Mouse (Mus musculus): ENCODE measurements around the gene Arf5. TPM values are rescaled to one million over a fixed set of nuclear protein-coding genes. Genes with fewer than 3 reads are reported as not detected.

Arf5 gene
- 370 and 395 TPM in 2 replicates for polyA plus RNA-seq (2016; fragmentation: Nextera tagmentation; extraction: Ambion mirVana)

- Histone ChIP-seq H3K36me3 (peaks cover 46% of the 10 kb centered on the region), H3K4me3 (peak within 1 kb of the TSS; percentile 95), H3K4me1 (peaks cover 62% of the 10 kb centered on the region), H3K9ac (peak within 1 kb of the TSS; percentile 96), H3K27ac (peak within 1 kb of the TSS; percentile 94), H3K27me3 (replicated peaks) (no peaks in the 10 kb centered on the region), H3K9me3 (replicated peaks) (no peaks in the 10 kb centered on the region), H3K4me2 (peak within 1 kb of the TSS; percentile 94)
- ATAC-seq = peak; percentile 47
- WGBS (ENCODE audit: insufficient replicate concordance) = 3% methylated on average over 28 of the region's 42 CpGs
Measured at GRCm38 (mm10) chr6:28423313-28423712, at the start of gene Arf5. Gene Arf5, plus strand, starts transcription at chr6:28423560.

- Histone ChIP-seq H3K4me2 (no peak overlapping the region), H3K4me1 (no peaks in the 10 kb centered on the region), H3K4me3 (no peak overlapping the region), H3K36me3 (no peaks in the 10 kb centered on the region), H3K27me3 (replicated peaks) (no peaks in the 10 kb centered on the region), H3K9ac (no peak overlapping the region), H3K27ac (no peak overlapping the region), H3K9me3 (replicated peaks) (no peaks in the 10 kb centered on the region)
- ATAC-seq = no peak
- 41% methylated on average over 4 of the region's 4 CpGs for WGBS (ENCODE audit: insufficient replicate concordance)
Measured at GRCm38 (mm10) chr6:28381983-28382382, 41.4 kb upstream of the Arf5 start.

DNA sequence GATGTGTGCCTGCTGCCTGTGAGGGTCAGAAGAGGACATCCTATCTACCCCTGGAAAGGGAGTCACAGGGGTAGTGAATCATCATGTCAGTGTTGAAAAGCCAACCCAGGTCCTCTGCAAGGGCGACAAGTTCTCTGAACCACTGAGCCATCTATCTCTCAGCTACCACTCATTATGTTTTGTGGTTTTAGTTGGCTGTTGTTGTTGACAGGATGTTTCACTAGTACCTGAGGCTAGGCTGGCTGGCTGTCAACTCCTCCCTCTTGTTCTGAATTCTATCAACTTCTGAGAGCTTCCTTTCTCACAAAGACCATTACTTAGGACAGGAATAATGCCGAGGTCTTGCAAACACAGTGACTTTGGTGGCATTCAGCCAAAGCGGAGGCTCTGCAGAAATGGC, 38.2 kb upstream of the Arf5 start:
- no peak overlapping the region for H3K4me2 ChIP-seq
- H3K9me3 ChIP-seq (replicated peaks) = no peaks in the 10 kb centered on the region
- no peak overlapping the region for H3K27ac ChIP-seq
- H3K36me3 ChIP-seq = no peaks in the 10 kb centered on the region
- H3K4me1 ChIP-seq = no peaks in the 10 kb centered on the region
- no peak overlapping the region for H3K9ac ChIP-seq
- no peaks in the 10 kb centered on the region for H3K27me3 ChIP-seq (replicated peaks)
- no peak for ATAC-seq
- 58% methylated on average over 3 of the region's 3 CpGs for WGBS (ENCODE audit: insufficient replicate concordance)
- no peak overlapping the region for H3K4me3 ChIP-seq

GRCm38 (mm10) chr6:28389038-28389437, 34.3 kb upstream of the Arf5 start:
- no peaks in the 10 kb centered on the region for H3K4me1 ChIP-seq
- ATAC-seq = no peak
- H3K27ac ChIP-seq = no peak overlapping the region
- 72% methylated on average over 3 of the region's 3 CpGs for WGBS (ENCODE audit: insufficient replicate concordance)
- no peaks in the 10 kb centered on the region for H3K9me3 ChIP-seq (replicated peaks)
- H3K4me2 ChIP-seq = no peak overlapping the region
- H3K9ac ChIP-seq = no peak overlapping the region
- H3K36me3 ChIP-seq = no peaks in the 10 kb centered on the region
- H3K27me3 ChIP-seq (replicated peaks) = peaks cover 5% of the 10 kb centered on the region
- H3K4me3 ChIP-seq = no peak overlapping the region

GRCm38 (mm10) chr6:28396051-28396852, 27.1 kb upstream of the Arf5 start:
- H3K27ac ChIP-seq = no peak overlapping the region
- H3K36me3 ChIP-seq = no peaks in the 10 kb centered on the region
- WGBS (ENCODE audit: insufficient replicate concordance) = 32% methylated on average over 15 of the region's 15 CpGs
- H3K4me1 ChIP-seq = no peaks in the 10 kb centered on the region
- H3K27me3 ChIP-seq (replicated peaks) = peaks cover 67% of the 10 kb centered on the region
- ATAC-seq = no peak
- no peak overlapping the region for H3K4me2 ChIP-seq
- no peak overlapping the region for H3K4me3 ChIP-seq
- no peak overlapping the region for H3K9ac ChIP-seq
- 0 out of 2 replicates have a peak, but pooled peaks cover 4% of the 10 kb centered on the region for H3K9me3 ChIP-seq (replicated peaks)

GRCm38 (mm10) chr6:28396853-28397457, 26.4 kb upstream of the Arf5 start:
- H3K4me3 ChIP-seq = peak overlapping the region; percentile 44
- H3K27me3 ChIP-seq (replicated peaks) = peaks cover 68% of the 10 kb centered on the region
- no peaks in the 10 kb centered on the region for H3K4me1 ChIP-seq
- WGBS (ENCODE audit: insufficient replicate concordance) = 4% methylated on average over 19 of the region's 19 CpGs
- H3K4me2 ChIP-seq = peak overlapping the region; percentile 57
- H3K9ac ChIP-seq = no peak overlapping the region
- no peak for ATAC-seq
- H3K27ac ChIP-seq = no peak overlapping the region
- H3K36me3 ChIP-seq = no peaks in the 10 kb centered on the region
- H3K9me3 ChIP-seq (replicated peaks) = 0 out of 2 replicates have a peak, but pooled peaks cover 4% of the 10 kb centered on the region

GRCm38 (mm10) chr6:28397681-28398203, 25.6 kb upstream of the Arf5 start, which contains the start of gene Zfp800:
Gene Zfp800, minus strand, starts transcription at chr6:28398005.
- under 1% methylated on average over 33 of the region's 33 CpGs for WGBS (ENCODE audit: insufficient replicate concordance)
- no peak for ATAC-seq

GRCm38 (mm10) chr6:28398726-28399125, 24.6 kb upstream of the Arf5 start:
- Histone ChIP-seq H3K4me2 (no peak overlapping the region), H3K27ac (no peak overlapping the region)

More at GRCm38 (mm10) chr6:28397681-28398203, 25.6 kb upstream of the Arf5 start, which contains the start of gene Zfp800:
- Histone ChIP-seq H3K4me2 (peak within 1 kb of the TSS; percentile 57), H3K9me3 (replicated peaks) (0 out of 2 replicates have a peak, but pooled peaks cover 4% of the 10 kb centered on the region), H3K9ac (no peak within 1 kb of the TSS), H3K27ac (no peak within 1 kb of the TSS), H3K4me1 (no peaks in the 10 kb centered on the region), H3K4me3 (peak within 1 kb of the TSS; percentile 44), H3K36me3 (no peaks in the 10 kb centered on the region), H3K27me3 (replicated peaks) (peaks cover 71% of the 10 kb centered on the region)

DNA sequence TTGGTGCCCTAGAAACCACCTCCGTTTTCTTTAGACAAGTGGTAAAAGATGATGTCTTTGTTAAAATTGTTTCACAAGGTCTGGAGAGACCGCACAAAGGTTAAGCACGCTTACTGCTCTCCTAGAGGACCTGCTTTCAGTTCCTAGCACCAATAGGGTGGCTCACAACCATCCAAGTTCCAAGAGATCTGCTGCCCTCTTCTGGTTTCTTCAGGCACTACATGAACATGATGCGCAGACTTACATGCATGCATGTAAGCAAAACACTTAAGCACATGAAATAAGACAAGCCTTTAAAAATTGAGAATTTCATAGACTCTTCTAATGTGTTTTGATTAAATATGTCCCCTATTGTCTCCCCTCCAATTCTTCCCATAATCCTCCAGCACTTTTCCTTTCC, 23.6 kb upstream of the Arf5 start:
- Histone ChIP-seq H3K27me3 (replicated peaks) (peaks cover 61% of the 10 kb centered on the region), H3K27ac (no peak overlapping the region), H3K36me3 (no peaks in the 10 kb centered on the region), H3K4me2 (no peak overlapping the region), H3K4me3 (no peak overlapping the region), H3K9ac (no peak overlapping the region), H3K9me3 (replicated peaks) (0 out of 2 replicates have a peak, but pooled peaks cover 6% of the 10 kb centered on the region), H3K4me1 (no peaks in the 10 kb centered on the region)
- 76% methylated on average over 4 of the region's 4 CpGs for WGBS (ENCODE audit: insufficient replicate concordance)
- ATAC-seq = no peak

More at GRCm38 (mm10) chr6:28398726-28399125, 24.6 kb upstream of the Arf5 start:
- WGBS (ENCODE audit: insufficient replicate concordance) = 52% methylated on average over 3 of the region's 3 CpGs
- Histone ChIP-seq H3K9me3 (replicated peaks) (0 out of 2 replicates have a peak, but pooled peaks cover 4% of the 10 kb centered on the region), H3K4me1 (no peaks in the 10 kb centered on the region), H3K4me3 (no peak overlapping the region), H3K27me3 (replicated peaks) (peaks cover 69% of the 10 kb centered on the region), H3K36me3 (no peaks in the 10 kb centered on the region), H3K9ac (no peak overlapping the region)
- ATAC-seq = no peak

DNA sequence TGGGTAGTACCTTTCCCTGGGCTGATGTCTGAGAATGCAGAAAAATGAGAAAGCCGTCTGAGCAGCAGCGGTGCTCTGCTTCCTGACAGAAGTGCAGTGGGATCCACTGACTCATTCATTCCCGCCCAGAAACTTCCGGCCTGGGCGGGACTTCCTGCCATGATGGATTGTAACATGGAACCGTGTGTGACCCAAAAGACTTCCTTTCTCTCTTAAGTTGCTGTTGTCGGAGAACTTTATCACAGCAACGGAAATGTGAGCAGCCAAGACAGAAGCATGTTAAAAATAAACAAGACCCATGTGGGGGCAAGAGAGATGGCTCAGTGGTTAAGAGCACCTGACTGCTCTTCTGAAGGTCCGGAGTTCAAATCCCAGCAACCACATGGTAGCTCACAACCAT, 13.3 kb upstream of the Arf5 start:
- no peak for ATAC-seq
- Histone ChIP-seq H3K4me1 (no peaks in the 10 kb centered on the region), H3K9me3 (replicated peaks) (no peaks in the 10 kb centered on the region), H3K4me3 (no peak overlapping the region), H3K27me3 (replicated peaks) (no peaks in the 10 kb centered on the region), H3K36me3 (peaks cover 4% of the 10 kb centered on the region; the same call in 1 of the 2 replicates), H3K4me2 (no peak overlapping the region), H3K27ac (no peak overlapping the region), H3K9ac (no peak overlapping the region)
- WGBS (ENCODE audit: insufficient replicate concordance) = 40% methylated on average over 9 of the region's 9 CpGs

DNA sequence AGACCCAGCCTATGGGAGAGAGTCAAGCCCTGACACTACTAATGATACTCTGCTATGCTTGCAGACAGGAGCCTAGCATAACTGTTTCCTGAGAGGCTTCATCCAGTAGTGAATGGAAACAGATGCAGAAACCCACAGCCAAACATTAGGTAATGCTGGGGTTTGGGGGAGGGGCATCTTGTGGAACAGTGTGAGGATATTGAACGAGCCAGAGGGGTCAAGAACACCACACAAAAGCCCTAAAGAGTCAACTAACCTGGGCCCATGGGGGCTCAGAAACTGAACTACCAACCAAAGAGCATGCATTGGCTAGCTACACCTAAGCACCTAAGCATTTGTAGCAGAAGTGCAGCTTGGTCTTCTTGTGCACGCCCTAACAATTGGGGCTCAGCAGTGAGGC, 12.1 kb upstream of the Arf5 start:
- Histone ChIP-seq H3K4me3 (no peak overlapping the region), H3K27ac (no peak overlapping the region), H3K4me1 (no peaks in the 10 kb centered on the region), H3K9me3 (replicated peaks) (no peaks in the 10 kb centered on the region), H3K36me3 (peaks cover 16% of the 10 kb centered on the region), H3K4me2 (no peak overlapping the region), H3K27me3 (replicated peaks) (no peaks in the 10 kb centered on the region), H3K9ac (no peak overlapping the region)
- no peak for ATAC-seq
- WGBS (ENCODE audit: insufficient replicate concordance) = 50% methylated on average over 2 of the region's 2 CpGs

DNA sequence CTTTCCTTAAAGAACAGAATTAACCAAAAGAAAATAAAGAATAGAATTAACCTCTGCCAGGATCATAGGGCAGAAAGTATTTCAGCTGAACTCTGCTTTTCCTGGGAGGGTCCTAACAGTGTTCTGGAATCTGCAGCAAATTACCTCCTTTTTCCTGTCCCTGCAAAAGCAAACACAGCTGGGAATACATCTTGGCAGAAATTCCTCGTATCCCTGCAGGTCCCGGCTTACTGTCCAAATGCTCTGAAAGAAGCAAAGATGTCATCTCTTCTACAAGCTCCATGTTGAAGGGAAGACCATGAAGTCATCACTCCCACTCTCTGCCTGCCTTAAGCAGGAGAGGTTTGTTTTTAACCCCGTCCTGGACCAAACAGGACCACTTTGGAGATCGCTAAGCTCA, 6.4 kb upstream of the Arf5 start:
- no peak overlapping the region for H3K4me3 ChIP-seq
- H3K9me3 ChIP-seq (replicated peaks) = no peaks in the 10 kb centered on the region
- H3K36me3 ChIP-seq = peaks cover 48% of the 10 kb centered on the region
- H3K9ac ChIP-seq = no peak overlapping the region
- WGBS (ENCODE audit: insufficient replicate concordance) = 79% methylated on average over 4 of the region's 4 CpGs
- H3K27me3 ChIP-seq (replicated peaks) = no peaks in the 10 kb centered on the region
- ATAC-seq = no peak
- peaks cover 27% of the 10 kb centered on the region for H3K4me1 ChIP-seq
- H3K4me2 ChIP-seq = no peak overlapping the region
- no peak overlapping the region for H3K27ac ChIP-seq
